Mouse (Mus musculus): ENCODE data around the gene Cep41.

- no peak for TF ChIP-seq CTCF (IDR thresholded peaks at IDR 0.05; ENCODE audit: low read depth)
- TF ChIP-seq EP300 (optimal IDR thresholded peaks at IDR 0.05), result no peak
Measured at GRCm38 (mm10) chr6:30617020-30617958, 76.3 kb downstream of the Cep41 start.

Data from stomach, postnatal 0 days (tissue).